Mouse (Mus musculus): ENCODE measurements around the gene Aarsd1. TPM values are rescaled to one million over a fixed set of nuclear protein-coding genes. Genes with fewer than 3 reads are reported as not detected.
"Not testable (repeated sequence)": the region's sequence is repeated elsewhere in the genome, so short reads cannot be mapped to it uniquely, and the experiment has no call there.

The Aarsd1 gene
- polyA plus RNA-seq, 1 experiment: 20.9 TPM

DNA sequence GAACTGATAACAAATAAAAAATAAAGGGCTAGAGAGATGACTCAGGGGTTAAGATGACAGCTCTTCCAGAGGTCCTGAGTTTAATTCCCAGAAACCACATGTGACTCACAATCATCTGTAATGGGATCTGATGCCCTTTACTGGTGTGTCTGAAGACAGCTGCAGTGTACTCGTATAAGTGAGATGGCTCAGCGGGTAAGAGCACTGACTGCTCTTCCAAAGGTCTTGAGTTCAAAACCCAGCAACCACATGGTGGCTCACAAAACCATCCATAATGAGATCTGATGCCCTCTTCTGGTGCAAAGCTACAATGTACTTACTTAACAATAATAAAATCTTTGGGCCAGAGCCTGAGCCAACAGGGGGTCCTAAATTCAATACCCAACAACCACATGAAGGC, 2.1 kb downstream of the Aarsd1 start:
- 87% methylated on average over 2 of the region's 2 CpGs for WGBS

DNA sequence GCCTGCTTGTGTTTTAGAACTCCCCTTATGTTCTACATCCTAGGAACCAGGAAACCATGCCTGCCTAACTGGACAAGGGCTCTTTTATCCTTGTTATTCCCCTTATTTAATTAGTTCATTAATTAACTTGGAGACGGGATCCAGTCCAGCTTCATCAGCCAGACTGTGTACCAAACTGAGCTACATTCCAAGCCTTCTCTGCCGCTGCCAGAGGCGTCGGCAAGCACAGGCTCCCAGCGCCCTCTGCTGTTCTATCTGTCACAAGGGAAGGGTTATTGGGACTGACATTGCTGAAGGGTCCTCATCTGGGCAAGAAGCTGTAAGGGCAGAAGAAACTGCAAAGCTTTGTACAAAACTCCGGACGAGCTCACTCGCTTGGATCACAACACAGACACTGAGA, 22.3 kb downstream of the Aarsd1 start:
- 1% methylated on average over 8 of the region's 8 CpGs for WGBS

More for the DNA sequence above, 2.1 kb downstream of the Aarsd1 start:
- Histone ChIP-seq H3K4me3 (replicated peaks; ENCODE audit: extremely low read depth, low read depth, low read length) (no peak overlapping the region), H3K4me1 (ENCODE audit: control insufficient read depth, insufficient read depth, low read length) (peaks cover 6% of the 10 kb centered on the region; the same call in 1 of the 2 replicates)
- no peak for DNase-seq
- no peak for TF ChIP-seq CTCF (IDR thresholded peaks at IDR 0.05; ENCODE audit: insufficient read depth, low read length)
- no peak for TF ChIP-seq POLR2A (IDR thresholded peaks at IDR 0.05; ENCODE audit: borderline replicate concordance, extremely low read depth, low read depth, low read length)

DNA sequence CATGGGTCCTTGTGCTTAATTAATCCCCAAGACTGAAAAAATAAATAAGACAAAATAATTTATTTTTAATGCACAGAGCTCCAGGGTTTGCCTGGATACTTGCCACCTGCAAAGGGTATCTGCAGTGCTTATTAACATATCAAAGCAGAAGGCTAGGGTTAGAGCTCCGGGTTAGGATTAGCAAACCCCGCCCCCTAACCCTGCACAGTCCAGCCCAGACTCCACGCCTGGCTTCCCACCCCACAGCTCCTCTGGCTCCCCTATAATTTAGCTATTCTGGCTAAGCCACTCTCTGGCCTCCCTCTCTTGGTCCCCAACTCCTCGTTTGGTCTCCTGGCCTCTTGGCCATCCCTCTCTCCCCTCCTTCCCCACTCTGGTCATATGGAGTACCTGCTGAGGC, 35.6 kb downstream of the Aarsd1 start:
- no peaks in the 10 kb centered on the region for H3K4me1 ChIP-seq (ENCODE audit: control insufficient read depth, insufficient read depth, low read length)
- WGBS: 26% methylated on average over 4 of the region's 4 CpGs
- TF ChIP-seq CTCF (IDR thresholded peaks at IDR 0.05; ENCODE audit: insufficient read depth, low read length): no peak
- no peak for TF ChIP-seq POLR2A (IDR thresholded peaks at IDR 0.05; ENCODE audit: borderline replicate concordance, extremely low read depth, low read depth, low read length)

More for the DNA sequence above, 22.3 kb downstream of the Aarsd1 start:
- no peak overlapping the region for H3K4me3 ChIP-seq (replicated peaks; ENCODE audit: extremely low read depth, low read depth, low read length)
- no peaks in the 10 kb centered on the region for H3K4me1 ChIP-seq (ENCODE audit: control insufficient read depth, insufficient read depth, low read length)
- DNase-seq: peak; percentile 46
- peak; percentile 83 for TF ChIP-seq CTCF (IDR thresholded peaks at IDR 0.05; ENCODE audit: insufficient read depth, low read length)
- TF ChIP-seq POLR2A (IDR thresholded peaks at IDR 0.05; ENCODE audit: borderline replicate concordance, extremely low read depth, low read depth, low read length): no peak

DNA sequence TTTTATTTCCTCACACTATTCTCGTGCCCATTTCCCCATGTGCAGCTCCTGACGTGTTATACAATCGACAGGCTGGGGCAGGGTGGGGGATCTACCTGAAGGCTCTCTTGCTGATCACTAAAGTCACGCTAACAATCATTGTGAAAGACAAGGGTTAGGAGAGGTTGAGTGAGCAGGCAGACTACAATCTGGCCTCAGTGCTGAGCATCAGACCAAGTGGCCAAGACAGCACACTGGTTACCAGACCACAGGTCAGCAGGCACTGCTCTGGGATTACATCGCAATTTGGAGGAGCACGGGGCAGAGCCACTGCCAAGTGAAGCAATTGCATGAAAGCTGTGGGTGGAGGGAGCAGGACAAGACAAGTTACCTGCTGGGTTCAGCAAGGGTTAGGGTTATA, 38.5 kb downstream of the Aarsd1 start:
- Histone ChIP-seq H3K4me3 (replicated peaks; ENCODE audit: extremely low read depth, low read depth, low read length) (no peak overlapping the region), H3K4me1 (ENCODE audit: control insufficient read depth, insufficient read depth, low read length) (no peaks in the 10 kb centered on the region)
- DNase-seq: no peak
- TF ChIP-seq POLR2A (IDR thresholded peaks at IDR 0.05; ENCODE audit: borderline replicate concordance, extremely low read depth, low read depth, low read length): no peak
- TF ChIP-seq CTCF (IDR thresholded peaks at IDR 0.05; ENCODE audit: insufficient read depth, low read length): no peak
- WGBS: 66% methylated on average over 6 of the region's 6 CpGs

More for the DNA sequence above, 35.6 kb downstream of the Aarsd1 start:
- no peak for DNase-seq
- no peak overlapping the region for H3K4me3 ChIP-seq (replicated peaks; ENCODE audit: extremely low read depth, low read depth, low read length)

DNA sequence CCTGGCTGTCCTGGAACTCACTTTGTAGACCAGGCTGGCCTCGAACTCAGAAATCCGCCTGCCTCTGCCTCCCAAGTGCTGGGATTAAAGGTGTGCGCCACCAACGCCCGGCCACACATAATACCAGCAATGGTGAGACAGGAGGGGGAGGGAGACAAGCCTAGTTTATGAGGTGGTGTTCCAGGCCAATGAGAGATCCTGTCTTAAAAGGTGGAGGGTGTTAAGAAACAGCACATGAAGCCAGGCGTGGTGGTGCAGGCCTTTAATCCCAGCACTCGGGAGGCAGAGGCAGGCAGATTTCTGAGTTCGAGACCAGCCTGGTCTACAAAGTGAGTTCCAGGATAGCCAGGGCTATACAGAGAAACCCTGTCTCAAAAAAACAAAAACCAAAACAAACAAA, 39.2 kb downstream of the Aarsd1 start:
- WGBS: 90% methylated on average over 8 of the region's 8 CpGs
- DNase-seq; H3K4me3 ChIP-seq (replicated peaks; ENCODE audit: extremely low read depth, low read depth, low read length); H3K4me1 ChIP-seq (ENCODE audit: control insufficient read depth, insufficient read depth, low read length): not testable (repeated sequence)

DNA sequence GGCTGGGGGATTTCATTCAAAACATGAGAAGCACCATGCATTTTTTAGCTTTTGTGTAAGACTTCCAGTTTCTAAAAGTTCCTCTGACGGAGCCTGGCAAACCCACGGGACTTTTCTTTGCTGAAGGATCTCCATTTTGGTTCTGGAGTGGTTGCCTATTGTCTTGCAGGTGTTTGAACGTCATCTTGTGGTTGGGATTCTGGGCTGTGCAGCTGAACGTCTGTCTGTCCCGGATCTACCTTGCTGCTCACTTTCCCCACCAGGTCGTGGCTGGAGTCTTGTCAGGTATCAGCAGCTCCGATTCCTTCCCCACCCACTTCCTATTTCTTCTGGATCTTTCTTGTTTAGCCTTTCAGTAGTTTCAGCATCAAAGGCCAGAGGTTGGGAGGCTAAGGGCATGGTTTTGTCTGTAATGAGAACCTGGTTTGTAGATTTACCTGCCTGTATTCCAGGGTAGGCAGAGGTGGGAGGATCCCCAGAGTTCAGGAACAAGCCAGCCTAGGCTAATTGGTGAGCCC, 42.9 kb downstream of the Aarsd1 start:
- DNase-seq: no peak
- H3K4me1 ChIP-seq (ENCODE audit: control insufficient read depth, insufficient read depth, low read length): no peaks in the 10 kb centered on the region
- no peak overlapping the region for H3K4me3 ChIP-seq (replicated peaks; ENCODE audit: extremely low read depth, low read depth, low read length)
- WGBS: 61% methylated on average over 7 of the region's 7 CpGs
- TF ChIP-seq CTCF (IDR thresholded peaks at IDR 0.05; ENCODE audit: insufficient read depth, low read length) (no peak), POLR2A (IDR thresholded peaks at IDR 0.05; ENCODE audit: borderline replicate concordance, extremely low read depth, low read depth, low read length) (no peak)

DNA sequence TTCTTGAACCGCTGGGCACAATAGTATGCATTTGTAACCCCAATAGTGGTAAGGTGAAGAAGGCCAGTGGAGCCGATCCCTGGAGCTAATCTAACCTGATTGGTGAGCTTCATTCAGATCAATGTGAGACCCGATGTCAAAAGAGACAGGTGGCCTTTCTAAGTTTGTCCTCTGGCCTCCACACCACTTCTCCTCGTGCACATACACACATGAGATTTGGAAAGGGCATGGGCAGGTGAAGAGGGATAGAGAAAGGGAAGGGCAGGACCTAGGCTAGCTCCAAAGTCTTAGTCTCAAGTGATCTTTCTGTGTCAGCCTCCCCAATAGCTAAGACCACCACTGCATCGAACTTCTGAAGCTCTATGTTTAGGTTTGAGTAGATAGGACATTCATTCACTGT, 47.3 kb downstream of the Aarsd1 start:
- TF ChIP-seq POLR2A (IDR thresholded peaks at IDR 0.05; ENCODE audit: borderline replicate concordance, extremely low read depth, low read depth, low read length) (no peak), CTCF (IDR thresholded peaks at IDR 0.05; ENCODE audit: insufficient read depth, low read length) (no peak)
- no peak overlapping the region for H3K4me3 ChIP-seq (replicated peaks; ENCODE audit: extremely low read depth, low read depth, low read length)
- no peaks in the 10 kb centered on the region for H3K4me1 ChIP-seq (ENCODE audit: control insufficient read depth, insufficient read depth, low read length)
- WGBS: 68% methylated on average over 5 of the region's 5 CpGs
- no peak for DNase-seq

DNA sequence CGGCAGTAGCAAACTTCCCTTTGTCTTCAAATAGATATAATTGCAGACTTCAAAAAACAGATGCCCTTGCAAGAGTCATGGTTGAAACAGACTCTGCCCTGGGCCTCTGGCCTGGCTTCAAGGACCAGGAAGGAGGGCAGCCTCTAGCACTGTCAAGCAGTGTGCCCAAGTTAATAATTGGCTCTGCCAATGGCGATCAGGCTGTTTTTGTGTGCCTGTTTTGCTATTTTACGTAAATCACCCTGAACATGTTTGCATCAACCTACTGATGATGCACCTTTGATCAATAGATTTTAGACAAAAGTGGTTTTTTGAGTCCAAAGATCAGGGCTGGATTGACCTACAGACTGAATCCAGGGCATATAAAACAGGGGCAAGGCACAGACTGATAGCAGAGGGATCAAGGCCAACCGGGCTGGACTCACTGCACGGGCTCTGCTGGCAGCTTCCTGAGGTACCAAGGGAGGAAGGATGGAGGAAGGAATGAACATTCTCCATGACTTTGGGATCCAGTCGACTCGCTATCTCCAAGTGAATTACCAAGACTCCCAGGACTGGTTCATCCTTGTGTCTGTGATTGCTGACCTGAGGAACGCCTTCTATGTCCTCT, 50.0 kb downstream of the Aarsd1 start, which contains the start of gene G6pc:
TSS of gene G6pc (plus strand) at position 236 of the 610 bp plus-strand sequence.
- Histone ChIP-seq H3K4me1 (ENCODE audit: control insufficient read depth, insufficient read depth, low read length) (no peaks in the 10 kb centered on the region), H3K4me3 (replicated peaks; ENCODE audit: extremely low read depth, low read depth, low read length) (no peak within 1 kb of the TSS)
- 81% methylated on average over 8 of the region's 8 CpGs for WGBS
- TF ChIP-seq POLR2A (IDR thresholded peaks at IDR 0.05; ENCODE audit: borderline replicate concordance, extremely low read depth, low read depth, low read length) (no peak), CTCF (IDR thresholded peaks at IDR 0.05; ENCODE audit: insufficient read depth, low read length) (no peak)
- no peak for DNase-seq

DNA sequence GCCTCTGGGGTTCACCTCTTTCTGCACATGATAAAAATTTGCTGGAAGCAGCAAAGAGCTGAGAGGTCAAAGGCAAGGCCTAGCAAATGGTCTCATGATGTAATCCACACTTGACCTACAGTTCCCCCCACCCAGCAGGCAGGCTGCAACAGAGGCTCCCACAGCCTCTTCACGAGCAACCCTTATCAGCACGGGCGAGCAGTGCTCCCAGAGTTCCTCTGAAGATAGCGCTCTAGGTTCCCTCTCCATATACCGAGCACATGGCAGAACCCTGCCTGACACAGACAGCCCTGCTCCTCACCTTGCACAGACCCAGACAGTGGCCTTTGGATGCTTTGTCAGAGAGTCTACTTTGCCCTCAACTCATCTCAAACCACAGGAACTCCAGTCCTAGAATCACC, 52.9 kb downstream of the Aarsd1 start:
- Histone ChIP-seq H3K4me3 (replicated peaks; ENCODE audit: extremely low read depth, low read depth, low read length) (no peak overlapping the region), H3K4me1 (ENCODE audit: control insufficient read depth, insufficient read depth, low read length) (no peaks in the 10 kb centered on the region)
- 49% methylated on average over 5 of the region's 5 CpGs for WGBS
- TF ChIP-seq POLR2A (IDR thresholded peaks at IDR 0.05; ENCODE audit: borderline replicate concordance, extremely low read depth, low read depth, low read length) (no peak), CTCF (IDR thresholded peaks at IDR 0.05; ENCODE audit: insufficient read depth, low read length) (no peak)
- DNase-seq: no peak

DNA sequence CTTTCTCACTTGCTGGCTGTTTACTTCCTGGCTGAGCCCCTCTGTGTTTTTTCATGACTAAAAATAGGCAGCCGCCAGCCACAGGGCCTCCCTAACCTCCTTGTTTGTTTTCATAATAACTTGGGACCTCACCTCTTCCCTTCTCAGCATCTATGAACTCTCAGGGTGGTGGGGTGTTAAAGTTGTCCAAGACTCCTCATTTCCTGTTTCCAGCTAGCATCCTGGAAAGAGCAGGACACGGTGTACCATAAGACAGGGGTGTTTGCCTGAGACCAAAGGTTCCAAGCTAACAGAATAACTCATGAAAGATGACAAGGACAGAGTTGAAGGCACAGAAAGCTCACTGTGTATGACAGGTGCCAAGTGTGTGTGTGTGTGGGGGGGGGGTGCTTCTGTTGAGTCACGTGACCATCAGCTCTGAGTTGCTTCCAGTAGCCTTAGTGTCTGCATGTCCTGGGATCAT, 56.7 kb downstream of the Aarsd1 start:
- DNase-seq: no peak
- 18% methylated on average over 3 of the region's 3 CpGs for WGBS
- Histone ChIP-seq H3K4me1 (ENCODE audit: control insufficient read depth, insufficient read depth, low read length) (no peaks in the 10 kb centered on the region), H3K4me3 (replicated peaks; ENCODE audit: extremely low read depth, low read depth, low read length) (no peak overlapping the region)
- TF ChIP-seq CTCF (IDR thresholded peaks at IDR 0.05; ENCODE audit: insufficient read depth, low read length): no peak
- no peak for TF ChIP-seq POLR2A (IDR thresholded peaks at IDR 0.05; ENCODE audit: borderline replicate concordance, extremely low read depth, low read depth, low read length)
